17 mouse cellular contexts compared by ENCODE assay signal in the genomic region with DNA sequence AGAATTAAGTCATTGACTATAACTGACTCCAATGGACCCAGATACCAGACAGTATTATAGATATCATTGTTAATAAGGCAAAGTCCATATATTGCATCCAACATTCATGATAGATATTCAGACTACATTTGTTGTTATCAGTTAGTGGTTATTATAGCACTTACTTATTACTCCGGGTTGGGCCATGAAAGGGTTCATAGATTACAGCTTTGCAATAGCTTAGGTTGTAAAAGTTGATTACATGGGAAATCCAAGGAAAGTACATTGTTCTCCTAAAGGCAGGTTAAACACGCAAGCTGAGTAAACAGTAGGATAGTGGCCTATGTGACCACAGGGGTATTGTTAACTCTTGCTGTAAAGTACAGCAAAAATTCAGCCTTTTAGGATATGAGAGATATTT.
"Had no signal": no experiment of that assay in that cellular context is flagged by ENCODE, and none has a peak within 500 bp of the region (broad histone marks: within the 10 kb centered on the region; RNA-seq: fewer than 3 reads in every experiment).

No protein-coding gene starts in this region.

- ATAC-seq: liver, postnatal 0 days; lung, postnatal 0 days; midbrain, embryonic 13.5 days; midbrain, embryonic 15.5 days had no signal

- H3K9ac ChIP-seq: liver, postnatal 0 days; lung, embryonic 15.5 days; midbrain, embryonic 13.5 days; midbrain, embryonic 15.5 days; neural tube, embryonic 12.5 days; stomach, embryonic 15.5 days had no signal

- H3K4me3 ChIP-seq: lung, embryonic 15.5 days; megakaryocyte, embryonic 14.5 days; midbrain, embryonic 13.5 days; midbrain, embryonic 15.5 days; neural tube, embryonic 12.5 days; stomach, embryonic 15.5 days had no signal

- H3K27ac ChIP-seq: lung, embryonic 15.5 days; macrophage; midbrain, embryonic 13.5 days; midbrain, embryonic 15.5 days; neural tube, embryonic 12.5 days; stomach, embryonic 15.5 days had no signal

- H3K36me3 ChIP-seq: lung, embryonic 15.5 days; midbrain, embryonic 13.5 days; midbrain, embryonic 15.5 days; neural tube, embryonic 12.5 days; stomach, embryonic 15.5 days had no signal

- DNase-seq: liver, postnatal 0 days; lung, adult 2 months; lung, postnatal 14 days; lung, postnatal 36 days; right cerebral cortex, postnatal 14 days; thymus, adult 2 months; thymus, postnatal 25 days; thymus, postnatal 4 days had no signal

- H3K27me3 ChIP-seq: lung, embryonic 15.5 days; midbrain, embryonic 13.5 days; midbrain, embryonic 15.5 days; neural tube, embryonic 12.5 days; stomach, embryonic 15.5 days had no signal

- H3K4me1 ChIP-seq: lung, embryonic 15.5 days; midbrain, embryonic 15.5 days; neural tube, embryonic 12.5 days; stomach, embryonic 15.5 days had no signal

- H3K9me3 ChIP-seq: lung, embryonic 15.5 days; megakaryocyte, embryonic 14.5 days; midbrain, embryonic 13.5 days; midbrain, embryonic 15.5 days; neural tube, embryonic 12.5 days; stomach, embryonic 15.5 days had no signal

- H3K4me2 ChIP-seq: lung, embryonic 15.5 days; midbrain, embryonic 11.5 days; midbrain, embryonic 13.5 days; midbrain, embryonic 15.5 days; neural tube, embryonic 12.5 days; stomach, embryonic 15.5 days had no signal
